Mouse (Mus musculus): ENCODE results near the gene Pld1.
A peak's percentile ranks its signal among the peaks of the same experiment; 100 is the strongest.
"Not testable (repeated sequence)": the region's sequence is repeated elsewhere in the genome, so short reads cannot be mapped to it uniquely, and the experiment has no call there.

Gene Pld1

DNA sequence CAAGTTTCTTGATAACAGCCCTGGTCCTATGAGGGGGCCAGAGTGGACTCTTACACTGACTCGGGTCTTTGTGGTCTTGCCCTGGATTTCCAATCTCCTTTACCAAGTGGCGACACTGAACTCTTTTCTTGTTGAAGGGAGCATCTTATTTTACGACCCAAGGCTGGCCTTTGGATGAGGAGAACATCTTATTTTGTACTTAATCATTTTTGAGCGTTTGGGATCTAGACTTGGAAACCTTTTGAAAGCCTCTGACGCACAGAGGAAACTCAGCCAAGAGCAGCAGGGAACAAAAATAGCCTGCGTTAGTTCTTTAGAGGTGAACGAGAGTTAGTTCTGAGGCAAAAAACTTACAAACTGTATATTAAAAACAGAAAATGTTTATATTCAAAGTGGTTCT is 4.5 kb downstream of the Pld1 start:
- DNase-seq (ENCODE audit: low spot score) = peak; percentile 24

DNA sequence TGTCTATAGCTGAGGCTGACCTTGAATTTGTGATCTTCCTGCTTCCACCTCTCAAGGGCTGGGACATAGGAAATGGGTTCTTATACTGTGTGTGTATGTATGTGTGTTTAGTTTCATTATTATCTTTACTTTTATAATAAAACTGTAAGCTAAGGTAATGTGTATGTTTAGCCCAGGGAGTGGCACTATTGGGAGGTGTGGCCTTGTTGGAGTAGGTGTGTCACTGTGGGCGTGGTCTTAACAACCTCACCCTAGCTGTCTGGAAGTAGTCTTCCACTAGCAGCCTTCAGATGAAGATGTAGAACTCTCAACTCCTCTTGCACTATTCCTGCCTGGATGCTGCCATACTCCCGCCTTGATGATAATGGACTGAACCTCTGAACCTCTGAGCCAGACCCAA is 6.9 kb downstream of the Pld1 start:
- not testable (repeated sequence) for DNase-seq (ENCODE audit: low spot score)

DNA sequence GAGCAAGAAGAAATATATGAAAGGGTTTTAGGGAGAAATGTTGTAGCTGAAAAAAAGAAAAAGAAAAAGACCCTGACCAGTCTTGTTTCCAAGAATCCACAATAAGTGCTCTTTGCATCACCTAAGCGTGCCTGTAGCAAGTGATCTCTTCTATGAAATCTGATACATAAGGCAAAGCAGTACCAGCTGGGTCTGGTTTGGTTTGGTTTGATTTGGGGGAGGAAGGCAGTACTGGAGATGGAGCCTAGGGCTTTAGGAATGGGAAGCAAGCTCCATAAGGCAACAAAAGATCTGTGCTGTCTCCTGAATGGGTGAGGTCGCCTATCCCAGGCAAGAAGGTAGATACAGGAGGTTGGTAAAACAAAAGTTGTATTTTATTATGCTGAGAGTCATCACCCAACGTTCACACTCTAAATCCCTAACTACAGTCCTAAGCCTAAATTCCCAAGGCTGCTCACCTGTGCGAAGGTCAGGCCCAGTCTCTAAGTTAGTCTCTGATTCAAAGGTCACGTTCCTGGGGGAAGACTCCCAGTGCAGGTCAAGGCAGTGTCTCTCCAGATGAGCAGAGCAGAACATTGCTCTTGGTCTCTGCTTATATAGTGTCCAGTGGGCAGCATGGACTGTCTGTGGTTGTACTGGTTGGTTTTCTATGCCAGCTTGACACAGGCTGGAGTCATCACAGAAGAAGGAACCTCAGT is 10.8 kb downstream of the Pld1 start:
- DNase-seq (ENCODE audit: low spot score) = no peak

DNA sequence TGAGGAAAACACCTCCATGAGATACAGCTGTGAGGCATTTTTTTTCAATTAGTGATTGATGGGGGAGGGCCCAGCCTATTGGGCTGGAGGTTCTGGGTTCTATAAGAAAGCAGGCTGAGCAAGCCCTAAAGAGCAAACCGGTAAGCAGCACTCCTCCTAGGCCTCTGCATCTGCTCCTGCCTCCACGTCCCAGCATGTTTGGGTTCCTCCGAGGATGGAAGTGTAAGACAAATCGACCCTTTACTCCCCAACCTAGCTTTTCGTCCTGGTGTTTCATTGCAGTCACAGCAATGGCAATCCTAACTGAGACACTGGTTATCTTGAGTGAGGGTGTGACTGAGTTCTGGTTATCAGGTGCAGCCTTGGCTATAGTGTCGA is 11.4 kb downstream of the Pld1 start:
- DNase-seq (ENCODE audit: low spot score) = no peak

DNA sequence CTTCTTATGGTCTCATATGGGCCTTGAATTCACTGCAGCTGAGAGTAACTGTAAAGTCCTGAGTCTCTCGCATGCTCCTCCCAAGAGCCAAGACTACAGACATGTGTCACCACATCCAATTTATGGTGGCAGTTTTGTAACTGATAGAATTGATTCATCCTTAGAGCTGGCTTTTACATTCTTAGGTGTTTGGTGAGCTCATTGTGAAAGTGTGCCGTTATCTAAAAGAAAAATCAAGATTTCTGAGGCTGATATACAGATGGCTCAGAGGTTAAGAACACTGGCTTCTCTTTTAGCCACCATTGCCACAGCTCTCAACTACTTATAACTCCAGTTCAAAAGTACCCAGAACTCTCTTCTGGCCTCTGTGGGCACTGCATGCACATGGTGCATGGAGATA is 12.2 kb downstream of the Pld1 start:
- no peak for DNase-seq (ENCODE audit: low spot score)

DNA sequence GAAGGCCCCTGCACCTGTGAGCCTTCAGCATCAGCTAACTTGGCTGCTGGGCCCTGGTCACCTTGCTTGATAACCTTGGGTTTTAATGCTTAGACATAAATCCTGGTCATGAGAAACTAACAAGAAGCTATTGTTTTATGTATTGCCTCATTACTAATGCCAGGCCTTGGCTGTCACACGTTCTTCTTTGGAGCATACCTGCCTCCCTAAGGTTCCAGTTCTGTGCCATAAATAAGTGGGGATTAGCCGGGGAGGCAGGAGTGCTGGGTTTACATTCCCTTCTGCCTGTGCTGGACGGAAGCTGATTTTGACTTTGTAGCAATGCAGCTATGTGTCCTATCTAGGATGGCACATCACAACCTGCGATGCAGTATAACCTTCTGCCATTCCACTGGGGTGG is 13.2 kb downstream of the Pld1 start:
- DNase-seq (ENCODE audit: low spot score) = no peak

DNA sequence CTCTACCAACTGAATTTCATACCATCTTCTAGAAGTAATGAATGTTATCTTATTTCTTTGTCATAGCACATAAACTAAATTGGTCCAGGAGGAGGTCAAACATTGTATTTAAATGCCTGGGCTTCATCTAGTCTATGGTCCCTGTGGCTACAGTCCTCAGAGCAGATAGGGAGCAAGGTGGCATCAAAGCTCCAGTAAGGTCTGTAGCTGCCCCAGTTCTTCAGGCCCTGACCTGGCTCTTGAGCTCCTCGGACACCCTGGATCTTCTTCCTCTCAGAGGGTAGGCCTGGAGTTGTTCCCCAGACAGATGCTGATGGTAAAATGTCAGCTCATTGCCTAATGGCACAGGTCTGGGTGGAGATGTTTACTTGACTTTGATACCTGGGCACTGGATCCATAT is 17.5 kb downstream of the Pld1 start:
- DNase-seq (ENCODE audit: low spot score) = no peak

DNA sequence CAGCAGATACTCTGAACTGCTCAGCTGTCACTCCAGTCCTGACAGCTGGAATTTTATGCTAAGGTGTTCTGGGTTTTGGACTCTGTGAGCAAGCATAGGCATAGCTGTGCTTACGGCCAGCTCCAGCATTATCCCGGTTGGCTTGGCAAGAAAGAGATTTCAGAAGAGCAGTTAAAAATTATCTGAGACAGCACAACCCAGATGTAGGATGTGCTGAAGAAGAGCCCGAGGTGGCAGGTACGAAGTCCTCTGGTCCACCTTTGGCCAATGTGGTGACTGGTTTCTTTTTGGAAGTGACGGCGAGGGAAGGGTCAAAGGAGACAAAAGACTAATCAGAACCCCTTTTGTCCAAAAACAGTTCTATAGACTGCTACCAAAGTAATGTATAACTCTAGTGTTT is 20.7 kb downstream of the Pld1 start:
- DNase-seq (ENCODE audit: low spot score) = no peak

DNA sequence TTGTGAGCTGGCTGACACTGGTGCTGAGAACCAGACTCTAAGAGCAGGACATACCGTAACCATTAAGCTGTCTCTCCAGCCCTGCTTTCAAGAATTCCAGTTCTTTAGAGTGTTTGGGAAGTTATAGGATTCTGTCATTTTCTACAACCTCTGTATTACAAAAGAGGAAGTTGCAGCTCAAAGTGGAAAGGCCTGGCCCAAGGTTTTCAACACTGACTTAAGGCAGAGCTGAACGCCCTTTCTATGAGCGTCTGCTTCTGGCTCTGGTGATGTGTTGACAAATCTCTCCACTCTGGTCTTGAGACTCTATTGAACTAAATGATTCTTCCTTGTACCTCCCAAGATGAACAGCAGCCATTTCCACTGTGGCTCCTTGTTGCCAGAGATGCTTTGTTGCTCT is 22.7 kb downstream of the Pld1 start:
- DNase-seq (ENCODE audit: low spot score) = no peak

DNA sequence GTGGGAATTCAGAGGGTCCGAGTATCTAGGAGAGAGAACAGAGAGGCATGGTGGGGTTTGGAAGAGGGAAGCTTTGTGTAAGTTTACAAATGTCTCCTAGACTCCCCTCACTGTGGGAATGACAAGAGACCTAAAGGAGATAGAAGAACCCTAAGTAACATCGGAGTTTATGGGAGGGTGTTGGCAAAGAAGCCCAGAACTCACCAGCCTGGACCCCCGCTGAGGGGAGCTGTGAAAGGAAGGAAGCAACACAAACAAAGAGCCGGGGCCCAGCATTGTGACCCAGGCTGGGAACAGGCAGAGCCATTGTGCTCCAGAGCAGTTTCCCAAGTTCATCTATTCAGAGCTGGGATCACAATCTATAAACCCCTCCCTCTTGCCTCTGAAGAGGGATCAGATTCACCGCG is 25.3 kb downstream of the Pld1 start:
- DNase-seq (ENCODE audit: low spot score) = no peak

DNA sequence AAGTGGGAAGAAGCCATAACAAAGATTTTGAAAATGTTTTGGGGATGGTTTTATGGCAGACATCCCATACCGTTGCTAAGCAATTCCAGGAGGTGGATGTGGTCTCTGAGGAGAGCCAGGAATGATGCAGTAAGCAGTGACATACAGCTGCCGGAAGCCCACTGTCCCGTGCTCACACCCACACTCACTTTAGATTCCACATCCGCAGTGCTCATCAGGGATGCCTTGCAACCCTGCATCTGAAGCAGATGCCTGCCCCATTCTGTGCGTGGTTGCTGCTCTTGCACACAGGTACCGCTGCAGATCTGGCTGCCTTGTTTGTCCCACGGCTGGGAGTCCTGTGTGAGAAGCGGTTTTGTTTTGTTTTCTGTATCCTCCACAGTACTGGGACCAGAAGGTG is 30.2 kb downstream of the Pld1 start:
- DNase-seq (ENCODE audit: low spot score) = no peak

DNA sequence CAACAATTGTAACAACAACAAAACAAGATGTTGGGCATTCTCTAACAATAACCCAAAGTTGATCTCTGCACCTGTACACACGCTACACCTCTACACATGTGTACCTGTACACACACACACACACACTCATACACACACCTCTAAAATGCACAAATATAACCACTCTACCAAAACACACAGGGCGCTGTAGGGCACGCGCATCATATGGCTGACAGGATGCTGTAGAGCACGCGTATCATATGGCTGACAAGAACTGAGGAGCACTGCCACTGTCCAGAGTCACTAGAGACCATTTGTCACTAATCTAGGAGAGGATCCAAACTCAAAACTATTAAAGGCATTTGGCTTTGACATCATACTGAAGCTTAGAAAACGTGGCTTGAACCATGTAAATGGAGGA is 35.4 kb downstream of the Pld1 start:
- no peak for DNase-seq (ENCODE audit: low spot score)

DNA sequence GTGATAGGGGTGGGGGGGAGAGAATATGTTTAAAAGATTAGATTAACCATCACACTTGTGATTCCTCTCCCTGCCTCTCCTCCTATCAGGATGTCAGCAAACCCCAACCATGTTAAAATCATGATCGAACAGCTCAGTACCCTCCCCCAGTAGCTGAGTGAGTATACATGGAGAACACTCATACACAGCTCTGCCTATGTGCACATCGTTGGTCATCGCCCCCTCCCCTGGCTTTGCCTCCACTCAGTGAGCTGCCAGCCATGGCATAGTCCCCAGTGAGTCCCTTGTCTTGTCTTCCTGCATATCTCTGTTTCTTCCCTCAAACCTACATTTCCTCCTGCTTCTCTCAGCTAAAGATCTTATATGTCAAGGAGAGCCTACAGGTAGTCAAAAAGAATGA is 36.5 kb downstream of the Pld1 start:
- DNase-seq (ENCODE audit: low spot score) = no peak

DNA sequence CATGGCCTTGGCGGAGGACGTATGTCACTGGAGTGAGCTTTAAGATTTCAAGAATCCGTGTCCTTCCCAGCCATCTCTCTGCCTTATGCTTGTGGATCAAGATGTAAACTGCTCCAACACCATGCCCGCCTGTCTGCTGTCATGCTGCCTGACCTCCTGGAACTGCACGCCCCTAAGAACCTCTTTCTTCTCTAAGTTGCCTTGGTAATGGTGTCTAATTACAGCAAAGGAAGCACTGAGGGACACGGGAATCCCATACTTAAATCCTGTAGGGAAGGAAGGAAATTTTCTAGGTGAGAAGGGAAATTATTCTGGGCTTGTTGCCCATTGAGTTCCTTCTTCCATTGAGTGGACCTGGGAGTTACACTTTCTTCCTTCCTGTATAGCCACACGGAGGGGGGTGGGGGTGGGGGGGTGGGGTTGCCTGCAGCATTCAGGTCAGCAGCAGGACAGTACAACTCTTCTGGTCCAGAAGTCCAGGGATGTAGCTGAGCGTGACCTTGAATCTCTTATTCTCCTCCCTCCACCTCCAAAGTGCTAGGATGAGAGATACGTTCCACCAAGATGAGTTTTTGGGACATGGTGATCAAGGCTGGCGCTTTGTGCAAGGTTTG is 38.5 kb downstream of the Pld1 start:
- DNase-seq (ENCODE audit: low spot score) = no peak

DNA sequence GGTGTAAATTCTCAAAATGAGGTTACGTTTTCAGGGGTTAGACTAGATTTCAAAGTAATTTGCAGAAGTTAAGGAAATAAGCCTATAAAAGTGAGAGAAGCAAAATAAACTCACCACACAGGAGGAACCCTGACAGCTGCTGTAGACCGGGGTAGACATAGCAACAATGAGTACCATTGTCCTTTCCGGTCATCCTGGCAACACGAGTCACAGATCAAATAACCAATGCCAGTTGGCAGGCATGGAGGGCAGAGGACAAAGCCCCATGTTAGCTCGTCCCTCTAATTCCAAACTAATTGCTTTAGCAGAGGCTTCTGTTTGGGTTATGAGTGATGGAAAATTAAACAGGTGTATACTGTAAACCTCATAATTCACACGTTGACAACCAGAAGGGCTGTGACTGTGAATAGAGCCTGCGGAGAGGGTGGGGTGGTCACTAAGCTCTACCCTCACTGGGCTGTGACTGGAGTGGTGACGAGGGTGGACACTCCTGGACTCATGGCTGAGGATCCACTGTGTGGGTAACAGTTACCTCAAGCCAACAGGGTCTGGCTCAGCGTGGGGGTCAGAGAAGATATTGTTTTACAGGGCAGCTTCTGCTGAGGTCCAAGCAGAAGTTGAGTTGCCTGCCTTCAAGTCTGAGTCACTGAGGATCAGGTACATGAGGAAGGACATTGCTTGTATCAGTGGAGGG is 39.7 kb downstream of the Pld1 start:
- no peak for DNase-seq (ENCODE audit: low spot score)

DNA sequence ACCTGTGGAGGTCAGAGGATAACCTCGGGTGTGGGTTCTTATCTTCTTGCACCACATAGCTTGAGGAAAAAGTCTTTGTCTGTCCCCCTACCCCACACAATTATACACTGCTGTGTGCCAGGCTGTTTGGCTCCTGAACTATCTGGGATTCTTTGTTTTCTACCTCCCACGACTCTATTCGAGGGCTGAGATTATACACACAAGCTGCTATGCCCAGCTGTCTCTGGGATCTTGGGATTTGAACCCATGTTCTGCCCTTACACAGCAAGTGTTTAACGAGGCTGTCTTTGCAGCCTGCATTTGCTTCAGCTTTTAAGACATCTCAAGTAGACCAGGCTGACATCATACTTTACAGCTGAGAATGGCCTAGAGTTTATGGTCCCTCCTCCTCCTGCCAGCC is 43.1 kb downstream of the Pld1 start:
- DNase-seq (ENCODE audit: low spot score) = no peak

DNA sequence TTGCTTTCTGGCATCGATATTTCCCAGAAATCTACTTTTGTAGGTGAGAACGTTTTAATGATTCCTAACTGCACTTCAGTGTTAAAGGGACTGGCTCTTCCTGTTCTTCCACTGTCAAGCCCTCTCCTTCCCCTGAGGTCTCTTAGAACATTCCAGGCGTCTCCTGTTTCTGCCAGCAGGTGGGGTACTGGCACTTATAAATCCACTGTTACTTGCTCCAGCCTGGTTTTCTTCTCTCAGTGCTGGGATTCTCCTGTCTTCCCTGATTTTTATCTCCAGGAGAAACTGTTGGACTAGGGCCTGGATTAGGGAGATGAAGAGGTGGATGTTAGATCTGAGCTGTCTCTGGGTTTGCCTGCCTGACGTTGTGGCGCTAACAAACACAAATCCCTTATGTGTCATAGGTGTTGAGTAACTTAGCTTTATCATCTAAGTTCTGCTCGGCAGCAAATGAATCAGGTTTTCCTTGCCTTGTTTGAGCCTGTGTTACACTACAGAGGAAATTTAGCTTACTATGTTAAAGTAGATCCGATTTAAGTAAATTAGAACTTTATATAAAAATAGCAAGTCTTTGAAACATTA is 44.0 kb downstream of the Pld1 start:
- DNase-seq (ENCODE audit: low spot score) = peak; percentile 84

DNA sequence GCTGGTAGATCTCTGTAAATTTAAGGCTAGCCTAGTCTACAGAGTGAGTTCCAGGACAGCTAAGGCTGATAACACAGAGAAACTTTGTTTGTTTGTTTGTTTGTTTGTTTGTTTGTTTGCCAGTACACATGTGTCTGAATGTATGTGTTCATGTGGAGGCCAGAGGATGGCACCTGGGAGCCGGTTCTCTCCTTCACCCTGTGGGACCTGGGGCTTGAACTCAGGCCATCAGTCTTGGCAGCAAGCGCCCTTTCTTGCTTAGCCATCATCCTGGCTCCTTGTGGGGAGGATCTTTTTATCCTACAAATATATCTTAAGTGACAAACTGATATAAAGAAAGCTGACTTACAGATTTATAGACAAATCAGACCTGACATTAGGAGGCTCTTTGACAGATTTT is 44.8 kb downstream of the Pld1 start:
- DNase-seq (ENCODE audit: low spot score) = peak; percentile 44

DNA sequence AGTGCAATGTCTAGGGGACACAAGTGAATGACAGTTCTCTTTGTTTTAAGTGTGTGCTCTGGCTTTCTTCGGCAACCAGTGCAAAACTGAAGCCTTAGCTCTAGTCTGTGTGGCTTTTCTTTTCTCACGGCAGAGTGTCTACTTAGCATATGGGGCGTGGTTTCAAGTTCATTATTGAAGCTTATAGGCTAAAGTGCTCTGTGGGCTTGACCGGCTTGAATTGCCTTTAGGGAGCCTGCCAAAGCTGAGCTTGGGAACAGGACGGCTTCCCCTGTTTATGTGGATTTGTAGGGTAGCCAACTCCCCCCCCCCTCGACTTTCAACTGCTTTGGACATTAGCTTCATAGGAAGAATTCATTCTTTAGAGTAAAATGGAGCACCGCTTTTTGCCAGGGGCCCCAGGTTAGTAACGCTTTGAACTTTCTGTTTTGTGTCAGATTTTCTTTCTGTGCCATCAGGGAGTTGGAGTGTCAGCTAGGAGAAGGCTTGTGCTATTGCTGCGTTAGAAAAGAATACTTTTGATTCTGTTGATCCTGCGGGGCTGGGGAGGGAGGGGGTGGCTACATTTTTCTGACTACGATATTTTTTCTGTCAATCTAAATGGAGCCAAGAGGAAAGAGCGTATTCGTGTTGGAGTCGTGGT is 45.6 kb downstream of the Pld1 start:
- DNase-seq (ENCODE audit: low spot score) = peak; percentile 95

DNA sequence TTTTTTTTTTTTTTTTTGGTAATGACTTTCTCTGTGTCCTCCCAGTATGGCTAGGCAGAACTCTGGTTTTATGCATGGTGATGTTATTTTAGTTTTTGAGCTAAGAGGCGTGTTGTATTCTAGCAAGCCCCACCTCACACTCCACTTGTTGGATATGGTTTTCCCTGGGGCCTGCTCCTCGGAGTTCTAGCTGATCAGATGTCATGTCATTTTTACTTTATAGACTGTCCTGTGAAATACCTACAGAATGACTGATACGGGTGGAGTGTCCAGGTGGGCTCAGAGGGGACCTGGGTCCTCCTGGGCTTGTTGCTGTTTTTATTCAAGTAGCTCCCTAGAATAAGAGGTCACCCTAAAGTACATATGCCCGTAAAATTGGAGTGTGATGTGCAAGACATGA is 46.1 kb downstream of the Pld1 start:
- no peak for DNase-seq (ENCODE audit: low spot score)

DNA sequence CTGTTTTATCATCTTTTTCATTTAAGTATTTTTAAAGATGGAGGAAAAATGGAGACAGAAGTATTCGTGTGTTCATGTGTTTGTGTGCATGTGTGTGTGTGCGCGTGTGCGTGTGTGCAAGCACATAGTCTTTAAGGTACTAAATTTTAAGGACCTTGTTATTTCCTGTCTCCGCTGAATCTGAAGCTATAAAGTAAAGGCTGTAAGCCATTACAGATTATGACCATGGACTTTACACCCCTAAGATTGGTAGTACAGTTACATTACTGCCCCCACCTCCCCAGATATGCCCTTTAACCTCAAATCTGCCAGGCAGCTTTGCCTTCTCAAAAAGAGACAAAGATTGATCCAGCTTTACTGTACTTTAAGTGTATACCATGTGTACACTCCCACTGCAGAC is 46.8 kb downstream of the Pld1 start:
- DNase-seq (ENCODE audit: low spot score) = no peak

DNA sequence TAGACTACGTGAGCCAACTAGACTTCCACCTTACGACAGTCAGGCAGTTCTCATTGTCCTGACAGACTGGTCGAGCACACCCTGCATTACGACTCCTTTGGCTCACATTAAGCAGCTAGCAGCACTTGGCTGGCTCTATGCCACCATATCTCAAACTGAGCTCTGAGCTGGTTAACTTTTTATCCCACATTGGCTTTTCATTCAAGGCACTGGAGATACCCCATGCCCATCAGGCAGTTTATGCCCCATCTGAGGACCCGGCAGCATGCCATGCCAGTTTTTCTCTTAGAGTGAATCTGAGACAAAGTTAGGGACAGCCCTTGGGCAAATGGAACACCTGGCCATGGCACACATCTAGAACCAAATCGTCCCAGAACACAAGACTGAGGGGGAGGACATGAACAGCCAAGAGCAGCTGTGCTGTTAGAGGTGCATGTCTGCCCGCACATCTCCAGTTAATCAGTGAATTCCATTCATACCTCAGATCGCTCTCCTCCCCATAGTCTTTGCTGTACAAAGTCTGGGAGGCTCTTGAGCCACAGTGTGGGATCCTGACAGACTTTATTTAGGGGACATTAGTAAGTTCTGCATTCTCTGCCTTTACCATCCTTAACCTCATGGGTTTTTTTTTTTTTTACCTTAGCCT is 49.5 kb downstream of the Pld1 start:
- peak; percentile 19 for DNase-seq (ENCODE audit: low spot score)
